Mouse (Mus musculus) macrophage (primary cell): ENCODE results near the gene Prex1. TPM values are rescaled to one million over a fixed set of nuclear protein-coding genes. Genes with fewer than 3 reads are reported as not detected.

Experiments
- H3K27ac ChIP-seq: fragments of 350-480 bp; formaldehyde crosslinking; 2 replicates; pipeline ENCODE4 v1.9.0; 2021
- H3K36me3 ChIP-seq: fragments of 350-480 bp; formaldehyde crosslinking; 2 replicates; pipeline ENCODE4 v1.9.0; 2021; ENCODE audit errors: inconsistent target
- H3K4me3 ChIP-seq: fragments of 350-480 bp; formaldehyde crosslinking; 2 replicates; pipeline ENCODE4 v1.9.0; 2021; ENCODE audit errors: inconsistent target
- H3K79me2 ChIP-seq: fragments of 350-480 bp; formaldehyde crosslinking; 2 replicates; pipeline ENCODE4 v1.9.0; 2021; ENCODE audit errors: inconsistent target
- WGBS: methylation state at CpG from one replicate; pipeline ENCODE4 v1.1.7; 2026; ENCODE audit warnings: inconsistent platforms; ENCODE audit not compliant: missing documents; 5-methylcytosine and 5-hydroxymethylcytosine counted together
- polyA plus RNA-seq: library from polyadenylated mRNA; stranded (reverse); fragments of 250-400 nt; gene quantifications from 3 replicates; pipeline ENCODE4 v1.2.4, GENCODE M21; 2018; ENCODE audit warnings: inconsistent platforms

Prex1 gene
- polyA plus RNA-seq, 1 experiment from 2014 or later, result 51.9 TPM

DNA sequence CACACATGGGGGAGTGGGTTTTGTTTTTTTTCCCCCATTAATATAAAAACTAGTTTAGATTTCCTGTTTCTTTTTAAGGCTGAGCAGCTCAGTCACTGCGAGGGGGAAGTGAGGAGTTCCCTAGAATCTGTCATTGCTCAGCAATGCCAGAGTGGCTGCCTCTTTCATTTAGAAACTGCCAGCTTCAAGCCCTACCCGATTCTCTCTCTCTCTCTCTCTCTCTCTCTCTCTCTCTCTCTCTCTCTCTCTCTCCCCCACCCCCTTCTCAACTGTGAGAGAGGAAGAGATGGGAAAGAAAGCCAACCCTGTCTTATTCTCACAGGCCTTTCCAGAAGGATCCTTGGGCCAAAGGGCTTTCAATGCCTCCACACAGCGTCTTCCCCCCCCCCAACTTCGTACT is 1.3 kb downstream of the Prex1 start:
- peaks cover 58% of the 10 kb centered on the region for H3K79me2 ChIP-seq
- peaks cover 4% of the 10 kb centered on the region for H3K36me3 ChIP-seq
- peak overlapping the region; percentile 89 for H3K4me3 ChIP-seq
- H3K27ac ChIP-seq, result peak overlapping the region; percentile 87
- WGBS, result 17% methylated on average over 1 of the region's 4 CpGs

GRCm38 (mm10) chr2:166711681-166712132 is 1.9 kb downstream of the Prex1 start:
- Histone ChIP-seq H3K4me3 (peak overlapping the region; percentile 89), H3K36me3 (peaks cover 10% of the 10 kb centered on the region), H3K79me2 (peaks cover 64% of the 10 kb centered on the region), H3K27ac (peak overlapping the region; percentile 87)
- WGBS, result 13% methylated on average over 7 of the region's 7 CpGs

DNA sequence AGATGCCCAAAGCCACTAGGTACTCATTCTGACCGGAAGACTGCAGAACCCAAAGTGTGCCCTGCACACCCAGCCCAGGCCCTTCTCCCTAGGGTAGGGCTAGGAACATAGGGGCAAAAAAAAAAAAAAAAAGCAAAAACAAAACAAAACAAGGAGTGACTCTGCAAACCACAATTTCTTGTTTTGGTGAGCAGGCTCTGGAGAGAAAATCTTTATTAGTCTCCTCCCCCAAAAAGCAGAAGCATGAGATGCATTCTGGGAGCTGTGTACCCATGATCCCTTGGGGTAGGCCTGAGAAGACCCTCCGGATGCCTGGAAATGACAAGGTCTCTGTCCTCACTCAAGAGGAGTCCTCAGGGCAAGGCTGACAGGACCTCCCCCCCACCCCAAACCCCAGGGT is 3.7 kb downstream of the Prex1 start:
- 4% methylated on average over 2 of the region's 2 CpGs for WGBS
- Histone ChIP-seq H3K4me3 (no peak overlapping the region), H3K36me3 (peaks cover 26% of the 10 kb centered on the region), H3K27ac (peak overlapping the region; percentile 87), H3K79me2 (peaks cover 82% of the 10 kb centered on the region)

DNA sequence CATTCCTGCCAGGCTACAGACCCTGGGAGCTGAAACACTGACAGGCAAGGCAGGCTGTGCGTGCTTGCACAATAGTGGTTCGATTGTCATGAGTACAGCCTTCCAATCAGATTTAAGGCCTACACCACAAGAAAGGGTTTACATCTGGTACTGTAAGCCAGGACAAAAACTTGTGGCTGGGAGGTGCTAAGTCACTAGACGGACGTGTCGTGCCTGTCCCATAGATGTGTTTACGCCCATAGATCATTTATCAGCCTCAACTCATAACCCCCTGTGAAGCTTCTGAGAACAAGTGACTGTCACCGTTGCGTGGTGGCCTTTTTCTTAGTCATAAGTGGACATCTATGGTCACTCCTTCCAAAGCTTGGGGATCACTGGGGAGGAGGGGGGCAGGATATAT is 5.3 kb downstream of the Prex1 start:
- Histone ChIP-seq H3K79me2 (peaks cover 97% of the 10 kb centered on the region), H3K4me3 (no peak overlapping the region), H3K36me3 (peaks cover 37% of the 10 kb centered on the region), H3K27ac (no peak overlapping the region)
- WGBS, result 57% methylated on average over 8 of the region's 8 CpGs

DNA sequence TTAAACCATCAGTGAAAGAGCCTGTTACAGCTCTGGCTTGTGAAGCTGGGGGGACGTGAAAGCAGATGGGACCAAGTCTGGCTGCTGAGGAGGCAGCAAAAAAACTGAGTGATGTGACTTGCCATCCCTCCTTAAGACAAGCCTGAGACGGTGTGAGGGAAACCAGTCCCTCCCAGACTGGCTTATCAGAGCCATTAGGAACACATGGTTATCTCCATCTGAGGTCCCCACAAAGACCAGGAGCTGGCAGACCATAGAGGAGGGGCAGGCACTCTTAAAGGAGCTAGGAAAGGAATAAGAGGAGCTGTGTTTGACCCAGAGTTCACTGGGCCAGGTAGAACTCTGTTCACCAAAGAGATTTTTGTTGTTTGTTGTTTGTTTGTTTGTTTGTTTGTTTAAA is 7.1 kb downstream of the Prex1 start:
- H3K4me3 ChIP-seq, result no peak overlapping the region
- peaks cover 51% of the 10 kb centered on the region for H3K36me3 ChIP-seq
- 100% methylated on average over 2 of the region's 2 CpGs for WGBS
- peaks cover 100% of the 10 kb centered on the region for H3K79me2 ChIP-seq
- H3K27ac ChIP-seq, result no peak overlapping the region

DNA sequence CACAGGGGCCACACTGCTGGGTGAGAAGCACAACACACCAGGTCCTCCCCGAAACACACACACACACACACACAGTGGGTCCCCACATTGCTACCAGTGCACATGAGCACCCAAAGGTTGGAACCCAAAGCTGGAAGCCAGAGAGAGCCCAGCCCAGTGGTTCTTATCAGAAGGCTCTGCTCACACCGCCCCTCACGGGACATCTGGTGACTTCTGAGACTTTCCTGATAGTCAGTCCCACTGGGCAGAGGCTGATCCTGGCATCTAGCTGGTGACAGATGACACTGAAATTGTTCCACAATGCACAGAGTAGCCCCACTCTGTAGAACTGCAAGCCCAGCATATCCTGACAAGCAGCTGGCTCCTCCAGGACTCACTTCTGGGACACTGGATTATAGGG is 10.1 kb downstream of the Prex1 start:
- Histone ChIP-seq H3K4me3 (no peak overlapping the region), H3K79me2 (peaks cover 100% of the 10 kb centered on the region), H3K36me3 (peaks cover 57% of the 10 kb centered on the region), H3K27ac (no peak overlapping the region)
- 94% methylated on average over 3 of the region's 3 CpGs for WGBS

DNA sequence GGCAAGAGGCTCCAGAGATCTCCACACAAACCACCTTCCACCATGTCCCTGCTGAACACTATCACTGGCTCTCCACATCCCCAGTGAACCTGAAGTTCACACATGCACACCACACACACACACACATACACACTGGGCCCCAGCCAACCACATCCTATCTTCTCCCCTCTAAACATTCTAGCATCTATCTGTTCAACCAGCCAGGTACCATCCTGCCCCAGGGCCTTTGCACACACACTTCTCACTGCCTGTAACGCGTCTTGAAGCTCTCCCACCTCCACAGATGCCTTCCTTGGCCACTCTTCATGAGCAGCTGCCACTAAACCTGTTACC is 11.6 kb downstream of the Prex1 start:
- peaks cover 59% of the 10 kb centered on the region for H3K36me3 ChIP-seq
- 95% methylated on average over 2 of the region's 2 CpGs for WGBS
- H3K4me3 ChIP-seq, result no peak overlapping the region
- peaks cover 100% of the 10 kb centered on the region for H3K79me2 ChIP-seq
- no peak overlapping the region for H3K27ac ChIP-seq

DNA sequence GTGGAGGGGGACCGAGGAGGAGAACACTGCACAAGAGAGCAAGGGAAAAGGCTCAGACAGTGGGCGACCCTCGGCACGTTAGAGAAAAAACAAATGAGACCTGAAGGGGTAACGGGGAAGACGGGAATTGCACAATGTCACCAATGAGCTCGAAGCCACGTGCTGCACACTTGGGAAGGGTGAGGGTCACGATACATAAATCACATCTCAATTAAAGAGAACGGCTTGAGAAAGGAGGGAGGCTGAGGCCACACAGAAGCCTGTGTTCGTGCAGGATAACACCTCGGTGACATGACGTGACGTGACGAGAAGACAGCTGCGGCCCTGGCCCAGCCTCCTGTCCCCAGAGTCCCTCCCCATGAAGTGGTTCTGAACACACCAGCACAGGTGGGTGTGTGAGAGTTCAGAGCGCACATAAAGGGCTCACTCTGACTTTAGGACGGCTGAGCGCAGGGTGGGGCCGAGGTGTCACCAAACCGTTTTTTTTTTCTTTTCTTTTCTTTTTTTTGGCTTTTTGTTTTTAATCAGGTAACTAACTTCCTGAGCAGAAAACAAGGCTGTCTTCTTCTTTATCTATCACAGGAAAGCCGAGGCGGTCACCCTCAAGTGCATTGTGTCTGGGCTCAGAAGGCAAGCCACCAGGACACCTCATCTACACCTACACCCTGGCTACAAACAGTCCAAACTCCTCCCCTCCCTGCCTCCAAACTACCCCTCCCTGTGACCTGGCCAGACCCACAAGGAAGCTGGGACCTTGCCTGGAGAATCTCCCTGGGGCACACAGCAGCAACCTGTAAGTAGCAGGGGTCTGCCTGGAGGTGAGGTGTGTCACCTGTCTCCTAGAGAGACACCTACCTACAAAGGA is 12.2 kb downstream of the Prex1 start:
- WGBS, result 85% methylated on average over 23 of the region's 23 CpGs
- H3K27ac ChIP-seq, result no peak overlapping the region
- peaks cover 53% of the 10 kb centered on the region for H3K36me3 ChIP-seq
- H3K79me2 ChIP-seq, result peaks cover 100% of the 10 kb centered on the region
- no peak overlapping the region for H3K4me3 ChIP-seq

GRCm38 (mm10) chr2:166700732-166701131 is 12.9 kb downstream of the Prex1 start:
- H3K27ac ChIP-seq, result no peak overlapping the region
- 89% methylated on average over 13 of the region's 13 CpGs for WGBS
- peaks cover 100% of the 10 kb centered on the region for H3K79me2 ChIP-seq
- H3K4me3 ChIP-seq, result no peak overlapping the region
- peaks cover 50% of the 10 kb centered on the region for H3K36me3 ChIP-seq

DNA sequence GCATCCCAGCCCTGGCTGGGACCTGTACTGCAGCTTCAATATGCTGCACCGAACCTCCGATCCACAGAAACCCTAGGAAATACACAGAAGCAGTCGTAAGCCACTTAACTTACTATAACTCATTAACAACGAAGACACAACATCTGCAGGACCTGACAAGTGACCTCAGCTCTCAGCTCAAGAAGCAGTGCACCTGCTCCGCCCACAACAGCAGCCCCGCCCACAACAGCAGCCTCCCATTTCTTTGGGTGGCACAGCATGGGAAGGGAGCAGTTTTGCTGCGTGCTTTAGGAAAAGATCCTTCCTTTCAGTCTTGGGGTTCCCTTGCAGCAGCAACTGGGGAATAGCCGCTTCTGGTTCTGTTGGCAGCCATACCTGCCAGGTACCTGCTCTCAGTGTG is 13.5 kb downstream of the Prex1 start:
- H3K36me3 ChIP-seq, result peaks cover 49% of the 10 kb centered on the region
- 92% methylated on average over 8 of the region's 8 CpGs for WGBS
- H3K27ac ChIP-seq, result no peak overlapping the region
- no peak overlapping the region for H3K4me3 ChIP-seq
- H3K79me2 ChIP-seq, result peaks cover 100% of the 10 kb centered on the region

DNA sequence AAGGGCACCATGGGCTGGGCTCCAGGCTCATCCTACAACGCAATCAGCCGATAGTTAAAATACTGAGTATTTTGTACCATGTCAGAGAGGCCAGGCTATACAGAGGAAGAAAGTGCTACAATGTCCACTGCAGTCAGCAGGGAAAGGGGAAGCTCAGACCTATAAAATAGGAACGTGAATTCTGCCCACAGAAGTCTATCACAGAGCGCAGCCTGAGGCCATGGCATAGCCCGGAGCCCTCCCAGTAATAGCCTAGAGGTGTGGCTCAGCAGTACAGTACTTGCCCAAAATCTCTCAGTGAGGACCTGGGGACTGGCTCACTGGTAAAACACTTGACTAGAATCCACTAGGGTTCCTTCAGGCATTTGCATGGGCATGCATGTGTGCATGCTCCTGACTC is 14.1 kb downstream of the Prex1 start:
- Histone ChIP-seq H3K79me2 (peaks cover 100% of the 10 kb centered on the region), H3K36me3 (peaks cover 49% of the 10 kb centered on the region), H3K4me3 (no peak overlapping the region), H3K27ac (0 out of 2 replicates have a peak overlapping the region, but pooled peaks have one; percentile 8)
- WGBS, result 42% methylated on average over 5 of the region's 5 CpGs

DNA sequence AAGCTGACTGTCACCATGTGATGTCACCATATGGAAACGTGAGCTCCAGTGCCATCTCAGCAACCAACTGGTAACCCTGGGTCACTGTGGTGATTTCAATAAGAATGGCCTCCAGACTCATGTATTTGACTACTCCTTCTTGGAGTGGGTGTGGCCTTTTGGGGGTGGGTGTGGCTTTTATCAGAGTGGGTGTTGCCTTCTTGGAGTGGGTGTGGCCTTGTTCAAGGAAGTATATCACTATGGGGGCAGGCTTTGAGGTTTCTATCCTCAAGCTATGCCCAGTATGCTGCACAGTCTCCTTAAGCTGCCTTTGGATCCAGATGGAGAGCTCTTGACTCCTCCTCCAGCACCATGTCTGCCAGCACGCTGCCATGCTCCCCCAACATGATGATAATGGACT is 19.0 kb downstream of the Prex1 start:
- 96% methylated on average over 2 of the region's 2 CpGs for WGBS

DNA sequence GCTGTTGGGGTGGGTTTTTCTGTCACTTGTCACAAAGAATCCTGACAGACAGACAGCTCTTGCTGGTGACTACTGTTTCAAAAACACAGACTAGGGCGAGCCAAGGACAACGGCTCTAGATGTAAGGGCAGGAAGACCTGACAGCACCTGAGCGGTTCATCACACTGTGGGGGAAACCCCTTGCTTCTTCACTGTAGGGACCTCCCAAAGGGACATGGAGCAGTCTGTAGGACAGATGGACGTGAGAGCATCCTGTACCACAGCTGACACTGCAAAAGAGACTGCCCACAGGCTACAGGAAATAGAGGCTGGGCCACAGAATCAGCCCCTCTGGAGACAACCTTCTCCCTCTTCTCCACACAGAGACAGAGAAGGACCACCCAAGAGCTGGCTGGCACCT is 20.2 kb downstream of the Prex1 start:
- Histone ChIP-seq H3K27ac (no peak overlapping the region), H3K36me3 (peaks cover 43% of the 10 kb centered on the region; the same call in 1 of the 2 replicates), H3K4me3 (no peak overlapping the region), H3K79me2 (peaks cover 100% of the 10 kb centered on the region)
- WGBS, result 93% methylated on average over 4 of the region's 4 CpGs

More for the DNA sequence above, 19.0 kb downstream of the Prex1 start:
- Histone ChIP-seq H3K27ac (no peak overlapping the region), H3K36me3 (peaks cover 47% of the 10 kb centered on the region; the same call in 1 of the 2 replicates), H3K4me3 (no peak overlapping the region), H3K79me2 (peaks cover 100% of the 10 kb centered on the region)

- no peak overlapping the region for H3K27ac ChIP-seq
- 95% methylated on average over 18 of the region's 23 CpGs for WGBS
- no peak overlapping the region for H3K4me3 ChIP-seq
- H3K79me2 ChIP-seq, result peaks cover 100% of the 10 kb centered on the region
- H3K36me3 ChIP-seq, result peaks cover 40% of the 10 kb centered on the region; the same call in 1 of the 2 replicates
Measured at GRCm38 (mm10) chr2:166691602-166692509, 21.8 kb downstream of the Prex1 start.

GRCm38 (mm10) chr2:166686917-166687316 is 26.7 kb downstream of the Prex1 start:
- no peak overlapping the region for H3K4me3 ChIP-seq
- H3K36me3 ChIP-seq, result peaks cover 14% of the 10 kb centered on the region; the same call in 1 of the 2 replicates
- H3K79me2 ChIP-seq, result peaks cover 100% of the 10 kb centered on the region
- H3K27ac ChIP-seq, result no peak overlapping the region
- 76% methylated on average over 6 of the region's 6 CpGs for WGBS
